Mouse (Mus musculus) midbrain, embryonic 11.5 days (tissue): Measurements from ENCODE around the gene Iqca. TPM values are rescaled to one million over a fixed set of nuclear protein-coding genes. Genes with fewer than 3 reads are reported as not detected.
A peak's percentile ranks its signal among the peaks of the same experiment; 100 is the strongest.

Experiments used
- ATAC-seq: fragments of 200-750 bp; cut with Nextera tagmentation; 2 replicates; pipeline ENCODE4 v1.8.0; 2017; ENCODE audit warnings: moderate TSS enrichment, moderate library complexity; ENCODE audit not compliant: low FRiP score
- DNase-seq: peaks from one replicate; pipeline ENCODE4 v3.0.0; 2015; ENCODE audit warnings: low spot score; ENCODE audit errors: missing footprints
- H3K27ac ChIP-seq: fragments of 300-500 bp; sonication (generic); 2 replicates; pipeline ENCODE4 v1.5.1; 2014; ENCODE audit warnings: low read depth, low read length
- H3K27me3 ChIP-seq: fragments of 300-500 bp; sonication (generic); 2 replicates; pipeline ENCODE4 v1.6.1; 2014; ENCODE audit warnings: mild to moderate bottlenecking, low read length, moderate library complexity, mixed read lengths; ENCODE audit not compliant: control insufficient read depth, insufficient read depth
- H3K36me3 ChIP-seq: fragments of 300-500 bp; sonication (generic); 2 replicates; pipeline ENCODE4 v1.6.1; 2014; ENCODE audit warnings: mild to moderate bottlenecking, low read length, moderate library complexity, mixed read lengths; ENCODE audit not compliant: control insufficient read depth, insufficient read depth
- H3K4me1 ChIP-seq: fragments of 300-500 bp; sonication (generic); 2 replicates; pipeline ENCODE4 v1.6.1; 2014; ENCODE audit warnings: low read length; ENCODE audit not compliant: control insufficient read depth, insufficient read depth
- H3K4me2 ChIP-seq: fragments of 300-500 bp; sonication (generic); 2 replicates; pipeline ENCODE4 v1.6.1; 2014; ENCODE audit warnings: mild to moderate bottlenecking, moderate library complexity
- H3K4me3 ChIP-seq: fragments of 300-500 bp; sonication (generic); 2 replicates; pipeline ENCODE4 v1.5.1; 2014; ENCODE audit warnings: low read depth, low read length
- H3K9ac ChIP-seq: fragments of 300-500 bp; sonication (generic); 2 replicates; pipeline ENCODE4 v1.6.1; 2014; ENCODE audit warnings: low read length
- H3K9me3 ChIP-seq: fragments of 300-500 bp; sonication (generic); 2 replicates; pipeline ENCODE4 v1.6.1; 2016; ENCODE audit warnings: low read length; ENCODE audit not compliant: control insufficient read depth
- WGBS: fragments of 180-500 bp; shearing (Covaris S2); extraction: QIAGEN DNeasy Blood & Tissue Kit; methylation state at CpG from one replicate; pipeline ENCODE4 v1.1.7; 2014; 5-methylcytosine and 5-hydroxymethylcytosine counted together
- polyA plus RNA-seq: library from polyadenylated mRNA; unstranded; fragments of >200 nt; fragmentation: Nextera tagmentation; extraction: Ambion mirVana; gene quantifications from 2 replicates; pipeline ENCODE4 v1.2.1, GENCODE M21; 2014

The Iqca gene
- polyA plus RNA-seq, 1 experiment from 2014 or later: 0.18 TPM

- Histone ChIP-seq H3K4me1 (0 out of 2 replicates have a peak, but pooled peaks cover 2% of the 10 kb centered on the region), H3K36me3 (no peaks in the 10 kb centered on the region), H3K4me3 (no peak overlapping the region), H3K4me2 (no peak overlapping the region), H3K9me3 (no peaks in the 10 kb centered on the region), H3K9ac (no peak overlapping the region), H3K27ac (no peak overlapping the region), H3K27me3 (no peaks in the 10 kb centered on the region)
- ATAC-seq: no peak
- no peak for DNase-seq
- 59% methylated on average over 3 of the region's 3 CpGs for WGBS
Measured at GRCm38 (mm10) chr1:90060054-90060453, 93.1 kb downstream of the Iqca start.

GRCm38 (mm10) chr1:90054991-90055390, 98.2 kb downstream of the Iqca start:
- H3K4me2 ChIP-seq: no peak overlapping the region
- no peaks in the 10 kb centered on the region for H3K36me3 ChIP-seq
- H3K27me3 ChIP-seq: no peaks in the 10 kb centered on the region; the same call in 1 of the 2 replicates
- ATAC-seq (no peak), DNase-seq (no peak)
- H3K4me3 ChIP-seq: no peak overlapping the region
- WGBS: 93% methylated on average over 4 of the region's 4 CpGs
- H3K4me1 ChIP-seq: no peaks in the 10 kb centered on the region
- no peak overlapping the region for H3K27ac ChIP-seq
- H3K9me3 ChIP-seq: no peaks in the 10 kb centered on the region
- no peak overlapping the region for H3K9ac ChIP-seq

GRCm38 (mm10) chr1:90051347-90051746, 101.9 kb downstream of the Iqca start:
- no peak overlapping the region for H3K9ac ChIP-seq
- no peaks in the 10 kb centered on the region for H3K4me1 ChIP-seq
- peak; percentile 89 for DNase-seq
- H3K36me3 ChIP-seq: no peaks in the 10 kb centered on the region
- no peaks in the 10 kb centered on the region for H3K9me3 ChIP-seq
- no peak for ATAC-seq
- H3K4me3 ChIP-seq: no peak overlapping the region
- H3K4me2 ChIP-seq: no peak overlapping the region
- H3K27me3 ChIP-seq: no peaks in the 10 kb centered on the region; the same call in 1 of the 2 replicates
- H3K27ac ChIP-seq: no peak overlapping the region
- 42% methylated on average over 5 of the region's 5 CpGs for WGBS

- DNase-seq (no peak), ATAC-seq (no peak)
- Histone ChIP-seq H3K27ac (no peak overlapping the region), H3K36me3 (no peaks in the 10 kb centered on the region), H3K4me2 (no peak overlapping the region), H3K27me3 (no peaks in the 10 kb centered on the region; the same call in 1 of the 2 replicates), H3K9me3 (no peaks in the 10 kb centered on the region), H3K4me1 (no peaks in the 10 kb centered on the region), H3K4me3 (no peak overlapping the region), H3K9ac (0 out of 2 replicates have a peak overlapping the region, but pooled peaks have one; percentile 9)
- WGBS: 68% methylated on average over 20 of the region's 20 CpGs
Measured at GRCm38 (mm10) chr1:90050046-90050739, 103.0 kb downstream of the Iqca start.

- H3K4me3 ChIP-seq: no peak overlapping the region
- ATAC-seq: no peak
- DNase-seq: no peak
- H3K36me3 ChIP-seq: no peaks in the 10 kb centered on the region
- no peaks in the 10 kb centered on the region for H3K27me3 ChIP-seq
- H3K4me2 ChIP-seq: no peak overlapping the region
- H3K4me1 ChIP-seq: no peaks in the 10 kb centered on the region
- no peak overlapping the region for H3K27ac ChIP-seq
- 79% methylated on average over 2 of the region's 2 CpGs for WGBS
- no peaks in the 10 kb centered on the region for H3K9me3 ChIP-seq
- H3K9ac ChIP-seq: no peak overlapping the region
Measured at GRCm38 (mm10) chr1:90028305-90028704, 124.9 kb downstream of the Iqca start.

- no peak for DNase-seq
- Histone ChIP-seq H3K9me3 (no peaks in the 10 kb centered on the region), H3K27ac (no peak overlapping the region), H3K27me3 (no peaks in the 10 kb centered on the region), H3K4me3 (no peak overlapping the region), H3K9ac (no peak overlapping the region), H3K4me2 (no peak overlapping the region), H3K36me3 (no peaks in the 10 kb centered on the region), H3K4me1 (no peaks in the 10 kb centered on the region)
- ATAC-seq: no peak
- WGBS: 29% methylated on average over 3 of the region's 3 CpGs
Measured at GRCm38 (mm10) chr1:90026945-90027344, 126.3 kb downstream of the Iqca start.

- no peaks in the 10 kb centered on the region for H3K9me3 ChIP-seq
- ATAC-seq (no peak), DNase-seq (no peak)
- no peak overlapping the region for H3K4me3 ChIP-seq
- H3K4me2 ChIP-seq: no peak overlapping the region
- H3K9ac ChIP-seq: no peak overlapping the region
- 87% methylated on average over 5 of the region's 5 CpGs for WGBS
- no peak overlapping the region for H3K27ac ChIP-seq
- H3K27me3 ChIP-seq: no peaks in the 10 kb centered on the region
- no peaks in the 10 kb centered on the region for H3K36me3 ChIP-seq
- no peaks in the 10 kb centered on the region for H3K4me1 ChIP-seq
Measured at GRCm38 (mm10) chr1:90020336-90020735, 132.9 kb downstream of the Iqca start.

- H3K4me3 ChIP-seq: no peak overlapping the region
- H3K4me2 ChIP-seq: no peak overlapping the region
Measured at GRCm38 (mm10) chr1:90018071-90018470, 135.1 kb downstream of the Iqca start.

GRCm38 (mm10) chr1:90014446-90014845, 138.8 kb downstream of the Iqca start, which contains the start of gene Asb18:
TSS of gene Asb18 (minus strand) at chr1:90014666.
- ATAC-seq: no peak
- no peak within 1 kb of the TSS for H3K4me3 ChIP-seq
- H3K27me3 ChIP-seq: no peaks in the 10 kb centered on the region
- no peaks in the 10 kb centered on the region for H3K9me3 ChIP-seq
- no peak for DNase-seq
- WGBS: 89% methylated on average over 5 of the region's 5 CpGs
- no peaks in the 10 kb centered on the region for H3K4me1 ChIP-seq
- no peak within 1 kb of the TSS for H3K9ac ChIP-seq
- H3K27ac ChIP-seq: no peak within 1 kb of the TSS
- no peak within 1 kb of the TSS for H3K4me2 ChIP-seq
- no peaks in the 10 kb centered on the region for H3K36me3 ChIP-seq

More at GRCm38 (mm10) chr1:90018071-90018470, 135.1 kb downstream of the Iqca start:
- Histone ChIP-seq H3K27me3 (no peaks in the 10 kb centered on the region), H3K9ac (no peak overlapping the region), H3K4me1 (no peaks in the 10 kb centered on the region), H3K27ac (no peak overlapping the region), H3K9me3 (no peaks in the 10 kb centered on the region), H3K36me3 (no peaks in the 10 kb centered on the region)
- 79% methylated on average over 6 of the region's 6 CpGs for WGBS
- ATAC-seq: no peak
- no peak for DNase-seq
